Mouse (Mus musculus) kidney, postnatal 0 days (tissue): Measurements from ENCODE around the gene Aff1. TPM values are rescaled to one million over a fixed set of nuclear protein-coding genes. Genes with fewer than 3 reads are reported as not detected.

Experiments
- ATAC-seq: fragments of 200-750 bp; cut with Nextera tagmentation; replicated peaks from 2 replicates; pipeline ENCODE4 v1.8.0; 2017; ENCODE audit warnings: low read depth, moderate number of reproducible peaks, moderate TSS enrichment, moderate library complexity; ENCODE audit not compliant: low FRiP score
- DNase-seq: peaks from one replicate; pipeline ENCODE4 v3.0.0-alpha.2; 2016; ENCODE audit warnings: low spot score
- H3K27ac ChIP-seq: fragments of 300-500 bp; sonication (generic); 2 replicates; pipeline ENCODE4 v1.5.1; 2014; ENCODE audit warnings: mild to moderate bottlenecking
- H3K27me3 ChIP-seq: fragments of 300-500 bp; sonication (generic); 2 replicates; pipeline ENCODE4 v1.6.1; 2014; ENCODE audit warnings: low read length, mixed read lengths; ENCODE audit not compliant: insufficient read depth
- H3K36me3 ChIP-seq: fragments of 300-500 bp; sonication (generic); 2 replicates; pipeline ENCODE4 v1.6.1; 2014; ENCODE audit warnings: low read length, mixed read lengths; ENCODE audit not compliant: insufficient read depth
- H3K4me1 ChIP-seq: fragments of 300-500 bp; sonication (generic); replicated peaks from 2 replicates; pipeline ENCODE4 v1.6.1; 2014; ENCODE audit warnings: antibody characterized with exemption, low read length, mixed read lengths; ENCODE audit not compliant: insufficient read depth
- H3K4me2 ChIP-seq: fragments of 300-500 bp; sonication (generic); 2 replicates; pipeline ENCODE4 v1.6.1; 2014; ENCODE audit warnings: mild to moderate bottlenecking, low read length, moderate library complexity, mixed read lengths
- H3K4me3 ChIP-seq: fragments of 300-500 bp; sonication (generic); replicated peaks from 2 replicates; pipeline ENCODE4 v1.5.1; 2014; ENCODE audit warnings: low read depth, low read length
- H3K9ac ChIP-seq: fragments of 300-500 bp; sonication (generic); 2 replicates; pipeline ENCODE4 v1.6.1; 2014; ENCODE audit warnings: low read depth, low read length
- H3K9me3 ChIP-seq: fragments of 300-500 bp; sonication (generic); replicated peaks from 2 replicates; pipeline ENCODE4 v1.6.1; 2016; ENCODE audit warnings: low read length, inconsistent platforms, mixed read lengths
- CTCF ChIP-seq: IDR thresholded peaks from 2 replicates; pipeline ENCODE4 v1.5.1; 2016; ENCODE audit warnings: antibody characterized with exemption, low read depth, mild to moderate bottlenecking, moderate library complexity
- WGBS: fragments of 180-500 bp; shearing (Covaris S2); extraction: QIAGEN DNeasy Blood & Tissue Kit; methylation state at CpG from one replicate; pipeline ENCODE4 v1.1.7; 2014; 5-methylcytosine and 5-hydroxymethylcytosine counted together
- polyA plus RNA-seq: library from polyadenylated mRNA; unstranded; fragments of >200 nt; fragmentation: Nextera tagmentation; extraction: Ambion mirVana; gene quantifications from 2 replicates; pipeline ENCODE4 v1.2.1, GENCODE M21; 2015

Gene Aff1
- polyA plus RNA-seq, 1 experiment from 2014 or later = 14.3 TPM

- no peak overlapping the region for H3K27ac ChIP-seq
- no peak for DNase-seq
- no peaks in the 10 kb centered on the region for H3K36me3 ChIP-seq
- ATAC-seq = no peak
- H3K27me3 ChIP-seq = no peaks in the 10 kb centered on the region
- WGBS = 80% methylated on average over 4 of the region's 4 CpGs
- no peaks in the 10 kb centered on the region for H3K9me3 ChIP-seq
- H3K4me2 ChIP-seq = no peak overlapping the region
- no peak overlapping the region for H3K4me3 ChIP-seq
- TF ChIP-seq CTCF = no peak
- H3K9ac ChIP-seq = no peak overlapping the region
- peaks cover 8% of the 10 kb centered on the region; the same call in 1 of the 2 replicates for H3K4me1 ChIP-seq
Measured at GRCm38 (mm10) chr5:103721490-103721889, 29.3 kb downstream of the Aff1 start.

- H3K27ac ChIP-seq = no peak overlapping the region
- no peak overlapping the region for H3K9ac ChIP-seq
- no peak for TF ChIP-seq CTCF
- H3K4me2 ChIP-seq = no peak overlapping the region
- no peak for ATAC-seq
- peaks cover 8% of the 10 kb centered on the region; the same call in 1 of the 2 replicates for H3K4me1 ChIP-seq
- H3K4me3 ChIP-seq = no peak overlapping the region
- no peaks in the 10 kb centered on the region for H3K27me3 ChIP-seq
- no peaks in the 10 kb centered on the region for H3K9me3 ChIP-seq
- WGBS = 75% methylated on average over 4 of the region's 4 CpGs
- DNase-seq = no peak
- no peaks in the 10 kb centered on the region for H3K36me3 ChIP-seq
Measured at GRCm38 (mm10) chr5:103722721-103723120, 30.5 kb downstream of the Aff1 start.

GRCm38 (mm10) chr5:103724384-103724783 lies 32.2 kb downstream of the Aff1 start:
- DNase-seq = no peak
- no peak for TF ChIP-seq CTCF
- 15% methylated on average over 6 of the region's 6 CpGs for WGBS
- H3K9me3 ChIP-seq = no peaks in the 10 kb centered on the region
- H3K4me3 ChIP-seq = no peak overlapping the region
- no peak overlapping the region for H3K27ac ChIP-seq
- ATAC-seq = no peak
- H3K4me1 ChIP-seq = peaks cover 8% of the 10 kb centered on the region; the same call in 1 of the 2 replicates
- peak overlapping the region; percentile 23; the same call in 1 of the 2 replicates for H3K9ac ChIP-seq
- no peaks in the 10 kb centered on the region for H3K36me3 ChIP-seq
- no peak overlapping the region for H3K4me2 ChIP-seq
- H3K27me3 ChIP-seq = no peaks in the 10 kb centered on the region

GRCm38 (mm10) chr5:103724823-103725222 lies 32.6 kb downstream of the Aff1 start:
- Histone ChIP-seq H3K9ac (peak overlapping the region; percentile 23; the same call in 1 of the 2 replicates), H3K4me1 (peaks cover 8% of the 10 kb centered on the region; the same call in 1 of the 2 replicates), H3K27ac (no peak overlapping the region), H3K36me3 (no peaks in the 10 kb centered on the region), H3K4me2 (no peak overlapping the region), H3K9me3 (no peaks in the 10 kb centered on the region), H3K27me3 (no peaks in the 10 kb centered on the region), H3K4me3 (no peak overlapping the region)
- TF ChIP-seq CTCF = no peak
- WGBS = 38% methylated on average over 3 of the region's 3 CpGs
- ATAC-seq = no peak
- no peak for DNase-seq

GRCm38 (mm10) chr5:103725268-103726149 lies 33.3 kb downstream of the Aff1 start:
- Histone ChIP-seq H3K27me3 (no peaks in the 10 kb centered on the region), H3K36me3 (no peaks in the 10 kb centered on the region), H3K4me1 (peaks cover 8% of the 10 kb centered on the region; the same call in 1 of the 2 replicates), H3K27ac (no peak overlapping the region), H3K4me3 (no peak overlapping the region), H3K9me3 (no peaks in the 10 kb centered on the region), H3K4me2 (no peak overlapping the region), H3K9ac (no peak overlapping the region)
- ATAC-seq = no peak
- no peak for DNase-seq
- WGBS = 66% methylated on average over 9 of the region's 9 CpGs
- TF ChIP-seq CTCF = no peak

- DNase-seq (no peak), ATAC-seq (no peak)
- no peak for TF ChIP-seq CTCF
- 44% methylated on average over 8 of the region's 8 CpGs for WGBS
- Histone ChIP-seq H3K9ac (no peak overlapping the region), H3K4me2 (no peak overlapping the region), H3K36me3 (no peaks in the 10 kb centered on the region), H3K4me3 (no peak overlapping the region), H3K27ac (no peak overlapping the region), H3K9me3 (no peaks in the 10 kb centered on the region), H3K4me1 (peaks cover 8% of the 10 kb centered on the region), H3K27me3 (no peaks in the 10 kb centered on the region)
Measured at GRCm38 (mm10) chr5:103726281-103726938, 34.2 kb downstream of the Aff1 start.
